Mouse (Mus musculus): ENCODE measurements around the gene Mlh3. TPM values are rescaled to one million over a fixed set of nuclear protein-coding genes. Genes with fewer than 3 reads are reported as not detected.

Mlh3 gene
- total RNA-seq, 2 experiments from 2014 or later, result 12.6 to 13.1 TPM

GRCm38 (mm10) chr12:85256074-85256751, 14.2 kb downstream of the Mlh3 start:
- intact Hi-C loops (cut with DNase I), result no loop called here

GRCm38 (mm10) chr12:85252083-85252482, 18.3 kb downstream of the Mlh3 start:
- DNase-seq (ENCODE audit: extremely low spot score in 1 of 2, low spot score in 2 of 2), result no peak
- intact Hi-C loops (cut with DNase I), result no loop called here

More at GRCm38 (mm10) chr12:85256074-85256751, 14.2 kb downstream of the Mlh3 start:
- no peak for DNase-seq (ENCODE audit: extremely low spot score in 1 of 2, low spot score in 2 of 2)

GRCm38 (mm10) chr12:85237553-85237952, 32.8 kb downstream of the Mlh3 start:
- intact Hi-C loops (cut with DNase I), result no loop called here
- no peak for DNase-seq (ENCODE audit: extremely low spot score in 1 of 2, low spot score in 2 of 2)

GRCm38 (mm10) chr12:85233376-85234358, 36.7 kb downstream of the Mlh3 start:
- no peak for DNase-seq (ENCODE audit: extremely low spot score in 1 of 2, low spot score in 2 of 2)
- intact Hi-C loops (cut with DNase I), result no loop called here

GRCm38 (mm10) chr12:85227876-85228599, 42.4 kb downstream of the Mlh3 start:
- intact Hi-C loops (cut with DNase I), result loop anchor here (5.0 kb wide), 1 partner anchor 61 kb away; no protein-coding TSS in a partner anchor
- DNase-seq (ENCODE audit: extremely low spot score in 1 of 2, low spot score in 2 of 2), result no peak

- intact Hi-C loops (cut with DNase I), result loop anchor here (5.0 kb wide), 1 partner anchor 60 kb away; no protein-coding TSS in a partner anchor
- DNase-seq (ENCODE audit: extremely low spot score in 1 of 2, low spot score in 2 of 2), result no peak
Measured at GRCm38 (mm10) chr12:85227227-85227626, 43.2 kb downstream of the Mlh3 start.

GRCm38 (mm10) chr12:85219905-85220290, 50.5 kb downstream of the Mlh3 start:
- intact Hi-C loops (cut with DNase I), result loop anchor here (5.0 kb wide), 1 partner anchor 38 kb away; no protein-coding TSS in a partner anchor
- DNase-seq (ENCODE audit: extremely low spot score in 1 of 2, low spot score in 2 of 2), result no peak

GRCm38 (mm10) chr12:85219236-85219904, 51.0 kb downstream of the Mlh3 start, which contains the start of gene Eif2b2:
TSS of gene Eif2b2 (plus strand) at chr12:85219481.
- intact Hi-C loops (cut with DNase I), result loop anchor here (5.0 kb wide), 1 partner anchor 37 kb away; no protein-coding TSS in a partner anchor
- peak; percentile 98 to 99 for DNase-seq (ENCODE audit: extremely low spot score in 1 of 2, low spot score in 2 of 2)

GRCm38 (mm10) chr12:85217733-85218310, 52.6 kb downstream of the Mlh3 start:
- intact Hi-C loops (cut with DNase I), result loop anchor here (5.0 kb wide), 1 partner anchor 36 kb away; no protein-coding TSS in a partner anchor
- no peak for DNase-seq (ENCODE audit: extremely low spot score in 1 of 2, low spot score in 2 of 2)

- no peak for DNase-seq (ENCODE audit: extremely low spot score in 1 of 2, low spot score in 2 of 2)
Measured at GRCm38 (mm10) chr12:85215031-85215430, 55.4 kb downstream of the Mlh3 start.

GRCm38 (mm10) chr12:85208687-85209199, 61.7 kb downstream of the Mlh3 start:
- DNase-seq (ENCODE audit: extremely low spot score in 1 of 2, low spot score in 2 of 2), result no peak
- intact Hi-C loops (cut with DNase I), result no loop called here

More at GRCm38 (mm10) chr12:85215031-85215430, 55.4 kb downstream of the Mlh3 start:
- intact Hi-C loops (cut with DNase I), result loop anchor here (5.0 kb wide), 1 partner anchor 33 kb away; no protein-coding TSS in a partner anchor

- intact Hi-C loops (cut with DNase I), result no loop called here
Measured at GRCm38 (mm10) chr12:85205425-85205824, 65.0 kb downstream of the Mlh3 start.

GRCm38 (mm10) chr12:85204105-85204504, 66.3 kb downstream of the Mlh3 start:
- DNase-seq (ENCODE audit: extremely low spot score in 1 of 2, low spot score in 2 of 2), result no peak
- intact Hi-C loops (cut with DNase I), result no loop called here

More at GRCm38 (mm10) chr12:85205425-85205824, 65.0 kb downstream of the Mlh3 start:
- DNase-seq (ENCODE audit: extremely low spot score in 1 of 2, low spot score in 2 of 2), result no peak

- DNase-seq (ENCODE audit: extremely low spot score in 1 of 2, low spot score in 2 of 2), result no peak
- intact Hi-C loops (cut with DNase I), result no loop called here
Measured at GRCm38 (mm10) chr12:85203699-85204098, 66.7 kb downstream of the Mlh3 start.

- intact Hi-C loops (cut with DNase I), result no loop called here
- no peak for DNase-seq (ENCODE audit: extremely low spot score in 1 of 2, low spot score in 2 of 2)
Measured at GRCm38 (mm10) chr12:85202191-85202590, 68.2 kb downstream of the Mlh3 start.

GRCm38 (mm10) chr12:85201830-85202147, 68.6 kb downstream of the Mlh3 start:
- no peak for DNase-seq (ENCODE audit: extremely low spot score in 1 of 2, low spot score in 2 of 2)
- intact Hi-C loops (cut with DNase I), result no loop called here

- no peak for DNase-seq (ENCODE audit: extremely low spot score in 1 of 2, low spot score in 2 of 2)
- intact Hi-C loops (cut with DNase I), result no loop called here
Measured at GRCm38 (mm10) chr12:85200929-85201829, 69.2 kb downstream of the Mlh3 start.

Measured in left cerebral cortex, postnatal 10 days (tissue).